Mouse (Mus musculus): ENCODE results near the gene Swsap1.

Gene Swsap1

DNA sequence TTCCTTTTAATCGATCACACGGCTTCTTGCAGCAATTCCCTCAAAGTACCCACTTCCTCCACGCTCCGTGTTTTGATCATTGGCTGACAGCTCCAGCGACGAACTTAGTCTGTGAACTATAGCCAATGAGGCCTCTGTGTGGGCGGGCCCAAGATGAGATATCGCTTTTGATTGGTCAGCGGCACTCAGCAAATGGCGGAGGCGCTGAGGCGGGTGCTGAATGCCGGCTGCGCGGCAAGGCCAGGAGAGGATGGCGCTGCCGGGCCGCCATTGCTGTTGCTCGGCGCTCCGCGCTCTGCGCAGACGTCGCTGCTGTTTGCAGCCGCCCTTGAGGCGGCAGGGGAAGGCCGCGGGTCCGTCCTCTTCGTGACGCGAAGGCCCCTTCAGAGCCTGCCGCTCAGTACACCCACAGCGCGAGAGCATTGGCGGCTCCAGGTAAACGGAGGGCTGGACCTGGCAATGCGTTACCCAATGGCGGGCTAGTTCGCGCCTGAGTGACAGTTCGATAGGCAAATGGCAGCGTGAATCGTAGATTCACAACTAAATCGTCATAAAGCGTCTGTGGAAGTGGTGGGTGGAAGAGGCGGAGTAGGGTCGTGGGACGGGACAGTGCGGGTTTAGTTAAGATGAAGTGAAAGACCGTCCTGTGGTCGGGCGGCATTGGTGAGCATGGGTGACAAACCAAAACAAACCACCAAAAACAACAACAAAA is at the start of gene Swsap1:
Gene Swsap1, plus strand, starts transcription at position 186 of the 712 bp plus-strand sequence.
- DNase-seq (ENCODE audit: low spot score in 2 of 2), result peak; percentile 99

DNA sequence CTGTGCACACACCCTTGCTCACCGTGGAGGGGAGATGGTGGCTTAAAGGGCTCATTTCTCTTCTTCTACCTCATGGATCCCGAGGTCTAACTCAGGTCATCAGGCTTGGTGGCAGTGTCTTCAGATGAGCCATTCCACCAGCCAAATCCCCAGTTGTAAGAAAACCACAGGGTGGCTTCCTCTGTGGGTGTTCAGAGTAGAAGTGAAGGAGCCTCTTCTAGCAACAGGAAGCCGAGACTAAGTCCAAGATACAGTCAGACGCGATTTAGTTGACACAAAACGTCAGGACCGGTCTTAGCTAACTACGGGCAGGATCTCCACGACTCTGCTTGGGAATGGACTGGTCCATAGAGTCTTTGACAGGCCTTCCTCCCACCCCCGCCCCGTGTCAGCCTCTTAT is 47.3 kb upstream of the Swsap1 start:
- no peak for DNase-seq (ENCODE audit: low spot score in 2 of 2)

DNA sequence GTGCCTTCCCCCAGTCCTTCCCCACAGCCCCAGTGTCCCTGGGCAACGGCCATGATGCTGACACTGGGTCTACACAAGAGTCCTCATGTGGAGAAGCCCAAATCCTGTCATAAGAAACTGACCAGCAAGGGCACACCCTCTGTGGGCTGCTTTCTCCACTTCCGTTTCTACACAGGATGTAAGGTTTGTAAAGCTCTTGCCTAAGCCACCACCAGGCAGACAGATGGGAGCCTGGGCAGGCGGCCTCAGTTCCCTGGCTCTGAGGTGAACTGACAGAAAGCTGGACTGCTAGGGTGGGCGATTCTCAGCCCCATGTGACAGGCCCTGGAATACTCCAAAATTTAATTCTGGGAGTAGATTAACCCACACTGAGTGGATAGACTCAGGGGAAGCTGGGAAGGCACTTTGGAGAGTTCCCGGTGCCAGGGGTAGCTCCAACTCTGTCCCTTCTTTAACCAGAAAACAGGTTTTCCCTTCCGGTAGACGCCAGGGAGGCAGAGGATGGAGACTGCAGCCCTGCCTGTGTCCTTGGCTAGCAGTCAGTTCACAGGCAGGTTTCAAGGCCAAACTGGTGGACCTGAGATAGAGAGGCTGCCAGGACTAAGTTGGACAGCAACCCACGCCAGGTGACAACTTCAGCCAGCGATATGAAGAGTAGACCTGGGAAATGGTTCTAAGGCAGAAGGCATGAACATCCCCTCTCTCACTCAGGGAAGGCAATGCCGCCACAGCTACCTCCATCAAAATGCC is 45.9 kb upstream of the Swsap1 start:
- DNase-seq (ENCODE audit: low spot score in 2 of 2), result no peak

DNA sequence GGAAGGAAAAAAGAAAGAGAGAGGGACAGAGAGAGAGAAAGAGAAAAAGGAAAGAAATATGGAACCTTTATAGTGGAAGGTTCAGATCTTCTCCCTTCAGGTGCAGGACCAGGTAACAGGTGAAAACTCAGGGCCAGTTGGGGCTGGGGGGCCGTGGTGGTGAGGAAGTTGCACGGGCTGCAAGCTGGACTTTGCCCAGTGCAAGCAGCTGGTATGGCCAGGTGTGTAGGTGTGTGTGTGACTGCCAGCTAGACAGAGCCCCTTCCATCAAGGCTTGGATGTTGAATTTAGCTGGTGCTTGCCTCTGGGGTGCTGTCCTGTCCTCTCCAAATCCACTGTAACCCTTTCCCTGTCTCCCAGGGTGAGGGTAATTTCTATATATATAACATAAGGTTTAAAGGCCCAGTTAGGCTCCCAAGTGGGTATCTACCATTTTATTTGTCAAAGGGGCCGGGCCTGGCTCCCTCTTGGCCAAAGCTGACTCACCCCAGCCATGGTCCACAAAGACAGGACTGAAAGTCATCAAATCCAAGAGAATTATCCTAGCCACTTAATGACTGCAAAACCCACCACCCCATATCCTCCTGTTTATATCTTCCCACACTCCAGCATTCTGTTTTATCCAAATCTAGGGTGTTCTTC is 38.6 kb upstream of the Swsap1 start:
- DNase-seq (ENCODE audit: low spot score in 2 of 2), result no peak

DNA sequence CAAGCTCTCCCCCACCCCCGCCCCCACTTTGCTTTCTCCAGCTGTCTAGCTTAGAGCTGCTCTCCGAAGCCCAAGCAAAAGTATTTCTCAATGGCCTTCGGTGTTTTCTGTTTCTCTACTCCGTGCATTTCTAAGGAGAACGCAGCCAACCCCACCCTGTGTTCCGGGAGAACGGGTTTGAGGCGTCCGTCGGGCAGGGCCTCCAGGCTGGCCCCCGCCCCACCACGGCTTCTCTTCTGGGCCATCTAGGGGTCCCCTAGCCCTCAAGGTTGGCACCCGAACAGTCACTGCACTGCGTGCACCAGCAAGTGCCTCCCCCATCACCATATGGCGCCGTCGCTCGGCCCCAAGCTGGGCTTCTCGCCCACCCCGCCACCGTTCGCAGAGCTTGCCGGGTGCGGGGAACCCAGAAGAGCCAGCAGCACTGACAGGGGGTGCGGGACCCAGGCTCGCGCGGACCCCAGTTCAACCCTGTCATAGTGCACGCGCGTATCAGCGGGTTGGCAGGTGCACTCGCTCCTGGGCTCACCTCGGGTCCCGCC is 38.0 kb upstream of the Swsap1 start:
- peak; percentile 86 to 88 for DNase-seq (ENCODE audit: low spot score in 2 of 2)

DNA sequence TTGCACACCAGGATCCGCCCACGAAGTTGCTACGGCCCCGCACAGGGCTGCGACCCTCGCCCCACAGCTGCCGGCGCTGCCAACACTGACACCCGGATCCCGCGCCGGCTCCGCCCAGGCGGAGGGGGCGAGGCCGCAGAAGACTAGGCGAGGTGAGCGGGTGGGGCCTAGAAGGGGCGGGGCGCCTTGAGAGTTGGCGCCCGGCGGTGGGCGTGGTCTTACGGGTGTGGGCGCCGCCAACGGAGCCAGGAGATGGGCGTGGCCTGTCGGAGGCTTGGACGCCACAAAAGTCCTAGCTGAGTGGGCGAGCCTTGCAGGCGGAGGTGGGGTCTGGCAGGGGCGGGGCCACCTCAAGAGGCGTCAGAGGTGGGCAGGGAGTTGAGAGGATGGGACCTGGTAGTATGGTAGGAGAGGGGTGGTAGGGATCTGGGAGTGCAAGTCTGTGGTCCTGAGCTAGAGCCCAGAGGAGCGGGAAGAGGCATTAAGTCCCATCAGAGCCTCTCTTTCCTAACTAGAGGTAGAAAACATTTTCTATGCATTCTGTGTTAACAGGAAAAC is 37.4 kb upstream of the Swsap1 start, which contains the start of gene Rab3d:
Gene Rab3d, minus strand, starts transcription at position 158 of the 558 bp plus-strand sequence.
- DNase-seq (ENCODE audit: low spot score in 2 of 2), result peak; percentile 94 to 95

DNA sequence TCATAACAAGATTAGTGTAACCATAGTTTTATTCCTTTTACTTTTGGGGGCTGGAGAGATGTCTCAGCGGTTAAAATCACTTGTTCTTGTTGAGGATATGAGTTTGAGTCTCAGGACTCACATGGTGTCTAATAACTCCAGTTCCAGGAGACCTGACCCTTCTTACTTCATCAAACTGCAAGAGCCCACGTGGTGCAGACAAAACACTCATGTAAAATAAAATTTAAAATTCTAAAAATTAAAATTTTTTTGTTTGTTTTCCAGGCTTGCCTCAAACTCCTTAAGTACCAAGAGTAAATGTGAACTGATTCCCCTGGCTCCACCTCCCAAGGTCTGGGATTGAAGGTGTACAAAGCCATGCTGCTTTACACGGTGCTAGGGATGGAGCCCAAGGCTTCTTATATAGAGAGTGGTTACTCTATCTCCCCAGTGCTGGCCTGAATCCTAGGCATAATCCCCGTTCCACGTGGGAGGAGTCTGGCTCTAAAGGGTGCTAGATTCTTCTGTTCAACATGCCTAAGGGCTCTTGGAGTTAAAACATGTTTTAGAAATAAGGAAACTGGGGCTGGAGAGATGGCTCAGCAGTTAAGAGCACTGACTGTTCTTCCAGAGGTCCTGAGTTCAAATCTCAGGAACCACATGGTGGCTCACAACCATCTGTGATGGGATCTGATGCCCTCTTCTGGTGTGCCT is 36.7 kb upstream of the Swsap1 start:
- DNase-seq (ENCODE audit: low spot score in 2 of 2), result no peak

DNA sequence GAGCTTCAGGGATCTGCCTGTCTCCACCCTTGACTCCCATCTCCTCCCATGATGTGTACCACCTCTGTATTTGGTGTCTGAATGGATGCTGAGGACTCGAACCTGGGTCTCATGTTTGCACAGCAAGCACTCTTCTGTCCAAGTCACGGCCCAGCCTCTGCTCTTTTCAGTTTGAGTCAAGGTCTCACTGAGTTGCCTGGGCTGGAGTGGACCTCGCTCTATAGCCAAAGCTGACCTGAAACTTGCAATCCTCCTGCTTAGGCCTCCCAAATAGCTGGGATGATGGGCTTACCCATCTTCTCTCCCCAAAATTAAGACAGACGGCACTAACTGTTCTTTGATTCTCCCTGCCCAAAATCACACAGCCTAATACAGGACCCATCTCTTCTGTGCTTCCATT is 32.5 kb upstream of the Swsap1 start:
- no peak for DNase-seq (ENCODE audit: low spot score in 2 of 2)

DNA sequence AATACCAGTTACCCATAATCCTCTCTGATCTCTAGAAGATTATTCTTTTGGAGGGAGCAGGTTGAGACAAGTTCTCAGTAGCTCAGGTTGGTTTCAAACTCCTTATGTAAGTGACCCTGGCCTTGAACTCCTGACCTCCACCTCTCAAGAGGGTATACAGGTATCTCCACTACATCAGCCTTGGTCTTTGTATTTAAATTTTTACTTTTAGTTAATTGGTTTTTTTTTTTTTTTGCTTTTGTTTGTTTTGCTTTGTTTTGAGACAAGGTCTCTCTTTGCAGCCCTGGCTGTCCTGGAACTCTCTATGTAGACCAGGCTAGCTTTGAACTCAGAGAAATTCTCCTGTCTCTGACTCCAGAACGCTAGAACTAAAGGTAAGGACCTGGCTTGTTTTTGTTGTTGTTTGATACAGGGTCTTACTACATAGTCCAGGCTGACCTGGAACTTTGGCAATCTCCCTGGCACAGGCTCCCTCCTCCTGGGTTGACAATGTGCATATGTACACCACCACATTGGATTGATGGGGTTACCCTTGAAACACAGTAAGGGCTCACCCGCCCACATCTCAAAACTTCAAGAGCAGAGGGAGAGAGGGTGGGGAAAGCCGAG is 32.0 kb upstream of the Swsap1 start:
- no peak for DNase-seq (ENCODE audit: low spot score in 2 of 2)

DNA sequence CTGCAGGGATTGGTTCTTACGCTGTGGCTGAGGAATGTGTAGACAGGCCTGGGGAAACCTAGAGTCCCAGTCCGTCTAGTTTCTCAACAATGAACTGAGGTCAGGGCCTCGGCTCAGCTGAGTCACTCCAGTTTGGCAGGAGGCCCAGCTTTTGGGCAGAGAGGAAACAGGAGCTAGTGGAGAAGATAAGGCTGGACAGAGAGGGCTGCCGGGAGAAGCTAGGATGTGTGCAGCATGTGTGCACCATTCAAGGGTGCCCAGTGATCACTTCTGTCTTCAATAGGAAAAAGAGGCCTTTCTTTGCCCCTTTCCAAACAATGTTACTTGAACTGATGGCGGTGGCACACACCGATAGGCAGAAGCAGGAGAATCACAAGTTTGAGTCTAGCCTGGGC is 31.5 kb upstream of the Swsap1 start:
- DNase-seq (ENCODE audit: low spot score in 2 of 2), result no peak

DNA sequence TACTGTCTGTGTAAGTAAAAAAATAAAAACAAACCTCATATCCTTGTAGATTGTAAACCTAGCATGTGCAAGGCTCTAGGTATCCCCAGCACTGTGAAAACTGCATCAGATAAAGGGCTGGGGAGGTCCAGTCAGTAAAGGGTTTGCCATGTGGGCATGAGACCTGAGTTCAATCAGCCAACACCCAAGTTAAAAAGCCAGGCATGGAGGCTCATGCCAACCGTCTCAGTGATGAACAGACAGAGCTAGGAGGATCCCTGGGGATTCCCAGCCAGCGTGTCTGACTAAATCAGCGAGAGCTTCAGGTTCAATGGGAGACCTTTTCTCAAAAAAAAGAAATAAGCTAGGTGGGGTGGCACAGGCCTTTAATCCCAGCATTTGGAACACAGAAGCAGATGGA is 30.5 kb upstream of the Swsap1 start:
- DNase-seq (ENCODE audit: low spot score in 2 of 2), result no peak

DNA sequence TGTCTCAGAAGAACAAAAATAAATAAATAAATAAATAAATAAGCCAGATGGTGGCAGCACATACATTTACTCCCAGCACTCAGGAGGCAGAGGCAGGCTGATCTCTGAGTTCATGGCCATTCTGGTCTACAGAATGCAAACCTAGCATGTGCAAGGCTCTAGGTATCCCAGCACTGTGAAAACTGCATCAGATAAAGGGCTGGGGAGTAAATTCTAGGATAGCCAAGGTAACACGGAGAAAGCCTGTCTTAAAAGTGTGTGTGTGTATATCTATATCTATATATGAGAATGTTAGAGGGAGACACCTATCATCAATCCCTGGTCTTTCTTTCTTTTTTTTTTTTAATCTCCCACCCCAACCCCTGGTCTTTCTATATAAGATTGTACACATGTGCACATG is 30.0 kb upstream of the Swsap1 start:
- no peak for DNase-seq (ENCODE audit: low spot score in 2 of 2)

DNA sequence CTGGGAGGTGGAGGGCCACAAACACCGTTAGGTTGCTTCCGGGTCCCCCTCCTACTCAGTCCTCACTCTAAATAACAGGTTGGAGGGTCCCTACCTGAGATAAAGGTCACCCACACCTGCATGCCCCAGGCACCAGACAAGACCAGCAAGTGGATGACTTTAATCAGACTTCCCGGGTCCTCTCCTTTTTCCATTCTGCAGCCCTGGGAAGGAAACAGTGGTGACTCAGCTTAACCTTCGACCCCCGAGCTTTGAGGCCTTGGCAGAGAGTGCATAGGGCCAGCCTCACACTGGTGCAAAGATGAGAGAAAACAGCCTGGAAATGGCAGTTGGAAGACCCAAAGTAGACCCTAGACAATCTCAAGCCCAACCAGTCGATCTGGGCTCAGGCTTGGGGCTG is 29.4 kb upstream of the Swsap1 start:
- no peak for DNase-seq (ENCODE audit: low spot score in 2 of 2)

DNA sequence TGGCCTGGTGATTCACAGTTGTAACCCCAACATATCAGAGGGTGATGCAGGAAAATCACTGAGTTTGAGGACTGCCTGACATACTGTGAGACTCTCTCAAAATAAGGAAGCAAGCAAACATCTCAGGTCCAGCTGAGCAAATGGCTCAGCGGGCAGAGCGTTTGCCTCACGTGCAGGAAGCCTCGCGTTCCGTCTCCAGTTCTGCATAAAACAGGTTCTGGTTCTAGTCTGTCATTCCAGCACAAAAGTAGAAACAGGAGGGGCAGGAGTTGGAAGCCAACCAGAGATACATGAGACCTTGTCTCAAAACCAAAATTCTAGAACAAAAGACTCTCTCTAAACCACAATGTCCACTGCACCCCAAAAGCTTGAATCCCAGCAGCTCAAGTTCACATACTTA is 28.8 kb upstream of the Swsap1 start:
- no peak for DNase-seq (ENCODE audit: low spot score in 2 of 2)

DNA sequence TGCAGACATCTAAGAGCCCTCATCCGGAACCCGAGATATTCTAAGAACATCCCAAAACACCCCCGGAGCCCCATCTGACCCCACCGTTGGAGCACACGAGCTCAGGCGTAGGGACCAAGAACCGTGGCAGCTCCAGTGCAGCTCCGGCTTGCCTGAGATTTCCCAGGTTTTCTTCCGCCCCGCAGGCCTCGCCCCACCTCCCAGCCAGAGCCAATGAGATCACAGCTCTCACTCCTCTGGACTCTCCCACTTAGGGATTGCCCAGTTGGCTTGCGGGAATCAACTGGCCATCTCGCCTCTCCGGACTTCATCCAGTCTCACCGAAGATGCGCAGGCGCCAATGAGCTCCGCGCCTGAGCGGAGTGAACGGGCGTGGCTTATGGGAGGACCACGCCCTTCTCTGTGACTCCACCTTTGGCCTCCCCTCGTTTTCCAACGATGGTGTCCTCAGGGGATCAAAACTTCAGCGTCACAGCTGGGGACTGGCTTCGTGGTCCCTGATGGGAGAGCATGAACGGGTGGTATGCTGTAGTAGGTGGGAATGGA is 28.3 kb upstream of the Swsap1 start, which contains the start of the genes Ccdc159 and Tmem205:
Gene Ccdc159, plus strand, starts transcription at position 264 of the 546 bp plus-strand sequence.
Gene Tmem205, minus strand, starts transcription at position 349 of the 546 bp plus-strand sequence.
- DNase-seq (ENCODE audit: low spot score in 2 of 2), result peak; percentile 95 to 97

DNA sequence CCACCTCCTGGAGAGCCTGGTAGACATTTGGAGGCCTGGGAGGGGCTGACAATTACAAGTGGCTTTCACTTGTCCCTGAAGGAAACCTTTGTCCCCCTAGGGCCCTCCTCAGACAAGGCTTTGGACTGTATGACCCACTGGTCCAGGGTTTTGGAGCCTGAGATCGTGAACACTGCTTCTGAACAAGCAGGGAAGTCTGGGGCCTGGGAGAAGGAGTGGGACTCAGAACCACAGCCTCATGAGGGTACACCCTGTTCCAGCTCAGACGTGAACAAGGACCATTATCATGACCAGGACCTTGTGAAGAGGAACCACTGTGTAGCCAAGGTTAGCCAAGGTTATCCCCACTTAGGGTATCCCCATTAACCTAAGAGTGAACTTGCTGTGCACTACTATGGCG is 26.3 kb upstream of the Swsap1 start:
- no peak for DNase-seq (ENCODE audit: low spot score in 2 of 2)

DNA sequence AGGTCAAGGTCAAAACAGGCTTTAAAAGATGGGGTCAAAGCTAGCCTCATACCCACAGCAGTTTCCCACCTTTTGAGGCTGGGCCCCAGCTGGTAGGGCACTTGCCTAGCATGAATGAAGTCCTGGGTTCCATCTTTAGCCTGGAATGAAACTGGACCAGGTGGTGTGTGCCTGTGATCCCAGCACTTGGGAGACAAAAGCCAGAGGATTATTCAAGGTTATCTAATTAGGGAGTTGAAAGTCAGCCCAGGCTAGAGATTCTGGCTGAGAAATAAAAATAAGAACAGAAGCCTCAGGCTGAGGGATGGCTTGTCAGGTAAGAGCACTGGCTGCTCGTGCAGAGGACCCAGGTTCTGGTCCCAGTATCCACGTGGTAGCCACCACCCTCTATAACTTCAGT is 23.5 kb upstream of the Swsap1 start:
- DNase-seq (ENCODE audit: low spot score in 2 of 2), result no peak

DNA sequence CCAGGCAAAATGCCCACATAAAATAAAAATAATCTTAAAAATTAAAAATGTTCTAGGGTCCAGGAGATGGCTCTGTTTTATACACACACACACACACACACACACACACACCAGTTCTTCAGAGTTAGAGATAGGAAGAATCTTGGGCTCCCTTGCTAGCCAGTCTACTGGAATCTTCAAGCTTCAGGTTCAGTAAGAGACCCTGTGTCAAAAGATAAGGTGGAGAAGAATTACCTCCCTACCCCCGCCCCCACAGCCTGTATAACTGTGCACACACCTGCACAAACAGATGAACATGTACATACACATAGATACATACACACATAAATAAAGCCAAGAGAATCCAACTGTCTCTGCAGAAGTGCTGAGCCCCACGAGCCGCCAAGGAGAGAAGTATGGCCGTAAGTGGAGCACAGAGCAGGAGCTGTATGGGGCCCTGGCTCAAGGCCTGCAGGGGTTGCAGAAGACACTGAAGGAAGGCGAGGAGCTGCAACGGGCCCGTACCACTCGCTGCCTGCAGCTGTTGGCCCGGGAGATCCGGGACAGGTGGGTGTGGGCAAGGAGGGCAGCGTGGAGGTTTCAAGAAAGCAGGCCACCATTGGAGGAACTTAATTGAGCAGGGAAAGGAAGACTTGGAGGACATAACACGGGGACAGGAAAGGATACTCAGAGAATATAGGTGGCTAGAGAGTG is 23.0 kb upstream of the Swsap1 start:
- DNase-seq (ENCODE audit: low spot score in 2 of 2), result no peak

DNA sequence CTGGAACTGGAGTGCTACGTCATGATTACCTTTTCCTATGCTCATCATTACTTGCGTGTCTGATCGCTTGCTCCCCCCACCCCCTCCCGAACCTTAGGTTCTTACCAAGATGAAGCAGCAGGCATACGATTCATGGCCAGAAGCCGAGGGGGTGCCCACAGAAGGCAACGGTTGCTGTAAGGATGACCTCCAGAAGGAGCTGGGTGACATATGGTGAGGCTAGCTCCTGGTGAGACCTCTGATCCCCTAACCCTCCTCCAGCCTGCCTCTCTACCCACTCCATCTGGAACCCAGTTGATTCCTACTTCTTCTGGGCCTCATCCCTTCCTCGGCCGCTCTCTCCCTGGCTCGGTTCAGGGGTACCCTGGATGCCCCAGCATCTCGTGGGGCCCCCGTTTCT is 21.5 kb upstream of the Swsap1 start:
- DNase-seq (ENCODE audit: low spot score in 2 of 2), result no peak

DNA sequence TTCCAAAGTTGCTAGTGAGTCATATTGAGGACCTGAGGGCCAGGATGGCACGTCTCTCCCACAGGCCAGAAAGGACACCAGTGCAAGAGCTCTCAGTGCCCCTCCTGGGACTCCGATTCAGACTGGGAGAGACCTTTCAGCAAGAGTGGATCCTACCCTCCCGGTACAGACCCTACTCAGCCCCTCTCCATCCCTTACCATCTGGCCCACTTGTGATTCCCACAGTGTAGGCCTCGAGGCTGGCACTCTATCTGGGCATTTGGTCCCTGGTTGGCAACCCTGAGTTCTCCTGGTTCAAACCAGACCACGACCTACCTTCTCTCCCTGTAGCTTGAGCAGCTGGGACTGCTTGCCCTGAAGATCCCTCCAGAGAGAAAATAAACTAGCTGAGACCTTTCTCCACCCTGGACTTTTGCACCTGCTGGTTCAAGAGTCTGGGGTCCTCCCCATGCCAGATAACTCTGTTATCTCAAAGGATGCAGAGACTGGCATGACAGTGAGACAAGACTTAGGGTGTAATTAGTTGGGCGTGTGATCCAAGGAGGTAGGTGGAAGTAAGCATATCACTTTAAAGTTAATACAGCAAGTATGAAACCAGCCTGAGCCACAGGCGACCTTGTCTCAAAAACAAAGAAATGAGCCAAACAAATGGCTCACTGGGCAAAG is 20.0 kb upstream of the Swsap1 start:
- DNase-seq (ENCODE audit: low spot score in 2 of 2), result no peak
